Mouse (Mus musculus): ENCODE measurements around the gene Fignl1.

GRCm38 (mm10) chr11:11833100-11833499, 24.3 kb upstream of the Fignl1 start:
- TF ChIP-seq POLR2A (IDR thresholded peaks at IDR 0.05; ENCODE audit: borderline replicate concordance, low read depth, low read length) (no peak), CTCF (IDR thresholded peaks at IDR 0.05; ENCODE audit: low read depth, low read length) (no peak)

Data from bone marrow macrophage, adult 2 months (primary cell).